Mouse (Mus musculus): ENCODE data around the gene Pld3. TPM values are rescaled to one million over a fixed set of nuclear protein-coding genes. Genes with fewer than 3 reads are reported as not detected.

The Pld3 gene
- total and polyA plus RNA-seq, 3 experiments, result 11.1 to 22.8 TPM; not detected in 1

DNA sequence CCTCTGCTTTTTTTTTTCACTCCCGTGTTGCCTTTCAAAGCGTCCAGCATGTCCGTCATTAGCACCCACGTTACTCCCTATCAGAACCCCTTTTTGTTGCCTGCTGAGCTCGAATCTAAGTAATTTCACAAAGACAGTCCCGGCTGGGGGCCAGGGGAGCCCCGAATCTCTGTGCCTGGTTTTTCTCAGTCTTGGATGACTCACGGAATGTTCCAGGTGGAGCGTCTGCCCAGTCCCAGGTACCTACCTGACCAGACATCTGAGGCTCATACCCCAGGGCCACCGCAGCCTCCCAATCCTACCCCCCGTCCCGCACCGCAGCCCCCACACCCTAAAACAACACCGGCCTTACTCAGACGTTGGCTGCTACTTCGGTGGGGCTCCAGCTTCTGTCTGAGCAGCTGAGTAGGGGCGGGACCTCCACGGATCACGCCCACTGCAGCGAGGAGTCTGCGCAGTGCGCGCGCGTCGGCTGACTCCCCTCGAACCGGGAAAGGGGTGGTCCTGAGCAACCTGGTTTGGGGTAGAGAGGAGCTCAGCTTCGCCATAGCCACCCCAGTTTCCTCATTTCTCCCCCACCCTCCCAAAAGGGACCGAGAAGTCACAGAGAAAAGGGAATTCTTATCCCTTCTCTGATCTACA lies 10.5 kb downstream of the Pld3 start:
- DNase-seq (ENCODE audit: low read depth, low spot score), result peak; percentile 93
- peaks cover 2 to 28% of the 10 kb centered on the region in 2 experiments for H3K4me1 ChIP-seq (ENCODE audit: control insufficient read depth in 1 of 2, insufficient read depth in 2 of 2, low read length in 2 of 2)
- H3K27me3 ChIP-seq (ENCODE audit: control insufficient read depth in 1 of 2, insufficient read depth in 2 of 2, low read length in 2 of 2), result no peaks in the 10 kb centered on the region
- no peaks in the 10 kb centered on the region for H3K9me3 ChIP-seq (replicated peaks; ENCODE audit: insufficient read depth, low read length)
- H3K9ac ChIP-seq (ENCODE audit: control insufficient read depth, low read depth, low read length, poor library complexity, severe bottlenecking), result peak overlapping the region; percentile 69
- H3K4me3 ChIP-seq (ENCODE audit: control insufficient read depth in 1 of 2, insufficient read depth in 1 of 2, low read depth in 2 of 2, low read length in 2 of 2), result peak overlapping the region; percentile 65 to 91
- TF ChIP-seq ZNF384 (IDR thresholded peaks at IDR 0.05; ENCODE audit: low read depth, low read length), result no peak
- peak; percentile 24; the same call in 1 of the 2 replicates for TF ChIP-seq POLR2AphosphoS2 (IDR thresholded peaks at IDR 0.05; ENCODE audit: low read length)
- TF ChIP-seq TCF12 (IDR thresholded peaks at IDR 0.05; ENCODE audit: low read depth, low read length), result peak; percentile 49
- TF ChIP-seq TAL1 (IDR thresholded peaks at IDR 0.05; ENCODE audit: low read length), result no peak
- TF ChIP-seq GATA1 (IDR thresholded peaks at IDR 0.05; ENCODE audit: low read depth, low read length), result 0 out of 2 replicates have a peak, but pooled peaks have one; percentile 46
- TF ChIP-seq ZMIZ1 (IDR thresholded peaks at IDR 0.05; ENCODE audit: low read depth, low read length), result peak; percentile 59; the same call in 1 of the 2 replicates
- peak; percentile 41 to 71; a peak in 3 of 4 replicates for TF ChIP-seq POLR2A (IDR thresholded peaks at IDR 0.05; ENCODE audit: control insufficient read depth in 1 of 2, insufficient read depth in 1 of 2, low read depth in 1 of 2, low read length in 2 of 2, poor library complexity in 1 of 2)
- peak; percentile 92 for TF ChIP-seq NRF1 (IDR thresholded peaks at IDR 0.05; ENCODE audit: insufficient read depth, low read depth, low read length, poor library complexity, severe bottlenecking)
- TF ChIP-seq HCFC1 (IDR thresholded peaks at IDR 0.05; ENCODE audit: low read depth, low read length), result peak; percentile 57
- no peak for TF ChIP-seq MXI1 (IDR thresholded peaks at IDR 0.05; ENCODE audit: low read depth, low read length)
- peak; percentile 57 for TF ChIP-seq NELFE (IDR thresholded peaks at IDR 0.05; ENCODE audit: low read depth, low read length)
- peak; percentile 60; the same call in 1 of the 2 replicates for TF ChIP-seq SIN3A (IDR thresholded peaks at IDR 0.05; ENCODE audit: low read length)
- TF ChIP-seq RAD21 (IDR thresholded peaks at IDR 0.05; ENCODE audit: low read depth, low read length), result no peak
- H3K36me3 ChIP-seq (ENCODE audit: control insufficient read depth in 1 of 2, insufficient read depth in 2 of 2, low read length in 2 of 2), result peaks cover 0 to 9% of the 10 kb centered on the region in 2 experiments; a peak in 2 of 4 replicates
- H3K27ac ChIP-seq (ENCODE audit: control insufficient read depth, low read depth, low read length), result peak overlapping the region; percentile 24; the same call in 1 of the 2 replicates
- H3K79me2 ChIP-seq (ENCODE audit: control insufficient read depth, insufficient read depth, low read length, poor library complexity), result no peaks in the 10 kb centered on the region; the same call in 1 of the 2 replicates

- Histone ChIP-seq H3K4me1 (ENCODE audit: control insufficient read depth in 1 of 2, insufficient read depth in 2 of 2, low read length in 2 of 2) (peaks cover 2 to 28% of the 10 kb centered on the region in 2 experiments), H3K79me2 (ENCODE audit: control insufficient read depth, insufficient read depth, low read length, poor library complexity) (no peaks in the 10 kb centered on the region; the same call in 1 of the 2 replicates), H3K27me3 (ENCODE audit: control insufficient read depth in 1 of 2, insufficient read depth in 2 of 2, low read length in 2 of 2) (no peaks in the 10 kb centered on the region), H3K9ac (ENCODE audit: control insufficient read depth, low read depth, low read length, poor library complexity, severe bottlenecking) (peak overlapping the region; percentile 59), H3K4me3 (ENCODE audit: control insufficient read depth in 1 of 2, insufficient read depth in 1 of 2, low read depth in 2 of 2, low read length in 2 of 2) (peak overlapping the region; percentile 65 to 91), H3K36me3 (ENCODE audit: control insufficient read depth in 1 of 2, insufficient read depth in 2 of 2, low read length in 2 of 2) (peaks cover 0 to 9% of the 10 kb centered on the region in 2 experiments; a peak in 2 of 4 replicates), H3K27ac (ENCODE audit: control insufficient read depth, low read depth, low read length) (no peak overlapping the region), H3K9me3 (replicated peaks; ENCODE audit: insufficient read depth, low read length) (no peaks in the 10 kb centered on the region)
- TF ChIP-seq ZNF384 (IDR thresholded peaks at IDR 0.05; ENCODE audit: low read depth, low read length), result no peak
- TF ChIP-seq UBTF (IDR thresholded peaks at IDR 0.05; ENCODE audit: borderline replicate concordance, insufficient read depth, low read depth, low read length), result no peak
- no peak for TF ChIP-seq MEF2A (IDR thresholded peaks at IDR 0.05; ENCODE audit: extremely low read depth, insufficient replicate concordance, low read depth, low read length, poor library complexity, severe bottlenecking)
- no peak for TF ChIP-seq ETS1 (IDR thresholded peaks at IDR 0.05; ENCODE audit: low read depth, low read length)
- DNase-seq (ENCODE audit: low read depth, low spot score), result no peak
Measured at GRCm38 (mm10) chr7:27541922-27542321, 11.1 kb downstream of the Pld3 start.
